ENCODE assay signal across 9 mouse cellular contexts in the genomic region with DNA sequence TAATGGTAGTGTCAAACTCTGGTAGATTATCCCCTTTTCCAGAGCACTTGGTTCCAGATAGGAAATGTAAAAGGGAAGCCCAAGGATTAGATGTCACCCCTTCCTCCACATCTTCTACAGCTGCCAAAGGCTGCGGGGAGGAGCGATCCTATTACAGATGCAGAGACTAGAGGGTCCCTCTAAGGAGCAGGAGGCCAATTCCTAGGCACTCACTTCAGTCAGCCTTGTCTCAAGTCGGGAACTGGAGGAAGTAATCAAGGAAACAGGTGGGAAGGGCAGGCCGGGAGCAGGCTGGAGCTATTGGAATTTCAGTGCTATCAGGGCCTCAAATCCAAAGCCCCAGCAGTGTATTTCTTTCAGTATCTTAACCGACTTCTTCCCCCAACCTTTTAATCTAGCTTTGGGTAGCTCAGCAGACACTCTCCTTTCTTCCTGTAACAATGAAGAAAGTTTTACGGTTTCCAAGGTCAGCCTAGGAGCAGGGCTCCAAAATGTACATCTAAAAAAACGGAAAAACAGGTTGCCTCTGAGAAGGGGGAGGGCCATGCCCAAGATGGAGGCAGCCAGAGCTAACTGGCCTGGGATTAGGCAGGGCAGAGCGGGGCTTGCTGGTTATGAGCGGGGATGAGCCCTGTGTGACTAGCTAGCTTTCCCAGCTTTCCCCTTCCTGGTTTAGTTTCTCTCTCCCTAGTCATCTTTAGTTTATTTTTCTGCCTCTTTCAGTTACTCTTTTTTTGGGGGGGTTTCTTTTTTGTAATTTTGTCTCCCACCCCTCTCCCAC. TPM values are rescaled to one million over a fixed set of nuclear protein-coding genes. Genes with fewer than 3 reads are reported as not detected.
A peak's percentile ranks its signal among the peaks of the same experiment; 100 is the strongest.
DNase-seq lines count a peak whose midpoint lies in the region; ATAC-seq lines count a peak whose summit lies in the region.
"Had no signal": no experiment of that assay in that cellular context is flagged by ENCODE, and none has a peak within 500 bp of the region (broad histone marks: within the 10 kb centered on the region; RNA-seq: fewer than 3 reads in every experiment).

No protein-coding gene starts in this region.

- no peak for DNase-seq in heart, adult 18-20 months
- peak; percentile 53 to 54 for DNase-seq in cerebellum, postnatal 14 days
- DNase-seq in midbrain, embryonic 11.5 days (ENCODE audit: low spot score, missing footprints), result no peak
- DNase-seq in gastrocnemius, adult 8-10 months (ENCODE audit: low spot score in 2 of 2), result no peak

- H3K9ac ChIP-seq in heart, embryonic 11.5 days (ENCODE audit: low read depth, low read length), result peak overlapping the region; percentile 47; the same call in 1 of the 2 replicates
- H3K9ac ChIP-seq in heart, embryonic 15.5 days, result peak overlapping the region; percentile 34; the same call in 1 of the 2 replicates
- H3K9ac ChIP-seq in midbrain, embryonic 11.5 days (ENCODE audit: low read length), result peak overlapping the region; percentile 93

- ATAC-seq in heart, embryonic 11.5 days (replicated peaks; ENCODE audit: insufficient number of reproducible peaks, low FRiP score, low TSS enrichment), result no peak
- ATAC-seq in heart, embryonic 15.5 days (replicated peaks; ENCODE audit: insufficient number of reproducible peaks, insufficient read depth, low FRiP score, low read depth), result no peak
- no peak for ATAC-seq in midbrain, embryonic 11.5 days (ENCODE audit: low FRiP score)
- no peak for ATAC-seq in erythroid progenitor cell, adult 5-6 weeks (replicated peaks; ENCODE audit: low FRiP score, poor library complexity, severe bottlenecking)
- ATAC-seq in frontal cortex, adult (ENCODE audit: low TSS enrichment), result no peak

- 23% methylated on average over 9 of the region's 9 CpGs for WGBS in heart, embryonic 11.5 days (ENCODE audit: insufficient replicate concordance)
- WGBS in heart, embryonic 15.5 days, result 31% methylated on average over 9 of the region's 9 CpGs
- 7% methylated on average over 9 of the region's 9 CpGs for WGBS in midbrain, embryonic 11.5 days

- H3K4me2 ChIP-seq in heart, embryonic 11.5 days, result peak overlapping the region; percentile 78
- H3K4me2 ChIP-seq in heart, embryonic 15.5 days, result peak overlapping the region; percentile 72
- H3K4me2 ChIP-seq in midbrain, embryonic 11.5 days, result peak overlapping the region; percentile 95

- no peaks in the 10 kb centered on the region for H3K9me3 ChIP-seq in heart, embryonic 11.5 days (replicated peaks; ENCODE audit: control insufficient read depth, low read length)
- H3K9me3 ChIP-seq in heart, embryonic 15.5 days (replicated peaks), result no peaks in the 10 kb centered on the region
- no peaks in the 10 kb centered on the region for H3K9me3 ChIP-seq in midbrain, embryonic 11.5 days (ENCODE audit: control insufficient read depth, low read length)

- peak overlapping the region; percentile 82 for H3K27ac ChIP-seq in heart, embryonic 11.5 days (ENCODE audit: low read depth, low read length)
- H3K27ac ChIP-seq in heart, embryonic 15.5 days, result peak overlapping the region; percentile 94
- peak overlapping the region; percentile 97 for H3K27ac ChIP-seq in midbrain, embryonic 11.5 days (ENCODE audit: low read depth, low read length)

- peaks cover 8% of the 10 kb centered on the region; the same call in 1 of the 2 replicates for H3K36me3 ChIP-seq in heart, embryonic 11.5 days (ENCODE audit: control insufficient read depth, insufficient read depth, low read length)
- peaks cover 13% of the 10 kb centered on the region for H3K36me3 ChIP-seq in heart, embryonic 15.5 days
- H3K36me3 ChIP-seq in midbrain, embryonic 11.5 days (ENCODE audit: control insufficient read depth, insufficient read depth, low read length), result peaks cover 6% of the 10 kb centered on the region

- no peaks in the 10 kb centered on the region for H3K27me3 ChIP-seq in heart, embryonic 11.5 days (ENCODE audit: control insufficient read depth, insufficient read depth, low read length)
- no peaks in the 10 kb centered on the region for H3K27me3 ChIP-seq in heart, embryonic 15.5 days
- no peaks in the 10 kb centered on the region for H3K27me3 ChIP-seq in midbrain, embryonic 11.5 days (ENCODE audit: control insufficient read depth, insufficient read depth, low read length)

- no peak overlapping the region for H3K4me3 ChIP-seq in heart, embryonic 11.5 days (ENCODE audit: low read depth, low read length)
- H3K4me3 ChIP-seq in heart, embryonic 15.5 days, result peak overlapping the region; percentile 73
- H3K4me3 ChIP-seq in midbrain, embryonic 11.5 days (ENCODE audit: low read depth, low read length), result peak overlapping the region; percentile 84
- H3K4me3 ChIP-seq: erythroblast, embryonic 14.5 days had no signal

- peaks cover 59% of the 10 kb centered on the region for H3K4me1 ChIP-seq in heart, embryonic 11.5 days (ENCODE audit: control insufficient read depth, insufficient read depth, low read length)
- peaks cover 72% of the 10 kb centered on the region for H3K4me1 ChIP-seq in heart, embryonic 15.5 days (replicated peaks)
- H3K4me1 ChIP-seq in midbrain, embryonic 11.5 days (ENCODE audit: control insufficient read depth, insufficient read depth, low read length), result peaks cover 65% of the 10 kb centered on the region

RNA-seq across cellular contexts. Expression of a gene that starts 2.4 kb away (rescaled TPM):
- 121 and 147 TPM in 2 replicates for polyA plus RNA-seq in heart, embryonic 11.5 days (2014; fragmentation: Nextera tagmentation; extraction: Ambion mirVana)
- 10 to 100 TPM; 57.4 to 69.9 TPM for total RNA-seq in heart, adult 18-20 months (2021)
- polyA plus RNA-seq in heart, embryonic 15.5 days (2015; fragmentation: Nextera tagmentation; extraction: Ambion mirVana), result 165 and 179 TPM in 2 replicates
- 332 and 337 TPM in 2 replicates for polyA plus RNA-seq in midbrain, embryonic 11.5 days (2014; fragmentation: Nextera tagmentation; extraction: Ambion mirVana)
- 5.4 and 12.2 TPM in 2 replicates for total RNA-seq in erythroid progenitor cell, adult 5-6 weeks (2015; ENCODE audit: low replicate concordance)
- total RNA-seq in erythroid progenitor cell, adult 5-6 weeks (2017; ENCODE audit: low replicate concordance), result 3.3 and 6.0 TPM in 2 replicates
- 10 to 100 TPM; 15.6 to 23.8 (median 20.3) TPM for total RNA-seq in gastrocnemius, adult 8-10 months (2022)

RNA-seq across cellular contexts. Expression of a gene that starts 15.4 kb away (rescaled TPM):
- polyA plus RNA-seq in heart, embryonic 11.5 days (2014; fragmentation: Nextera tagmentation; extraction: Ambion mirVana), result 205 and 230 TPM in 2 replicates
- total RNA-seq in heart, adult 18-20 months (2021), result 1 to 10 TPM; 2.2 to 2.7 TPM
- polyA plus RNA-seq in heart, embryonic 15.5 days (2015; fragmentation: Nextera tagmentation; extraction: Ambion mirVana), result 96.7 and 102 TPM in 2 replicates
- polyA plus RNA-seq in midbrain, embryonic 11.5 days (2014; fragmentation: Nextera tagmentation; extraction: Ambion mirVana), result 1.4 and 2.1 TPM in 2 replicates
- total RNA-seq in erythroid progenitor cell, adult 5-6 weeks (2015; ENCODE audit: low replicate concordance), result not detected in 2 replicates
- total RNA-seq in erythroid progenitor cell, adult 5-6 weeks (2017; ENCODE audit: low replicate concordance), result not detected in 2 replicates
- total RNA-seq in gastrocnemius, adult 8-10 months (2022), result 1,000 to 10,000 TPM; 2,216 to 3,193 (median 3,049) TPM
- polyA plus RNA-seq: erythroblast, embryonic 14.5 days had no signal

RNA-seq across cellular contexts. Expression of a gene that starts 54.0 kb away (rescaled TPM):
- 0.31 and 0.35 TPM in 2 replicates for polyA plus RNA-seq in heart, embryonic 11.5 days (2014; fragmentation: Nextera tagmentation; extraction: Ambion mirVana)
- total RNA-seq in heart, adult 18-20 months (2021), result not detected
- polyA plus RNA-seq in heart, embryonic 15.5 days (2015; fragmentation: Nextera tagmentation; extraction: Ambion mirVana), result 0.10 and 0.28 TPM in 2 replicates
- not detected in 2 replicates for polyA plus RNA-seq in midbrain, embryonic 11.5 days (2014; fragmentation: Nextera tagmentation; extraction: Ambion mirVana)
- total RNA-seq in erythroid progenitor cell, adult 5-6 weeks (2015; ENCODE audit: low replicate concordance), result not detected in 2 replicates
- not detected in 2 replicates for total RNA-seq in erythroid progenitor cell, adult 5-6 weeks (2017; ENCODE audit: low replicate concordance)
- total RNA-seq in gastrocnemius, adult 8-10 months (2022), result under 1 TPM; 0.11 to 0.44 (median 0.27) TPM
- polyA plus RNA-seq: erythroblast, embryonic 14.5 days had no signal

RNA-seq across cellular contexts. Expression of a gene that starts 56.3 kb away (rescaled TPM):
- polyA plus RNA-seq in heart, embryonic 11.5 days (2014; fragmentation: Nextera tagmentation; extraction: Ambion mirVana), result 85.4 and 105 TPM in 2 replicates
- total RNA-seq in heart, adult 18-20 months (2021), result 100 to 1,000 TPM; 110 to 119 TPM
- 107 and 118 TPM in 2 replicates for polyA plus RNA-seq in heart, embryonic 15.5 days (2015; fragmentation: Nextera tagmentation; extraction: Ambion mirVana)
- polyA plus RNA-seq in midbrain, embryonic 11.5 days (2014; fragmentation: Nextera tagmentation; extraction: Ambion mirVana), result 93.9 and 100.0 TPM in 2 replicates
- total RNA-seq in erythroid progenitor cell, adult 5-6 weeks (2015; ENCODE audit: low replicate concordance), result 77.5 TPM in 2 replicates
- total RNA-seq in erythroid progenitor cell, adult 5-6 weeks (2017; ENCODE audit: low replicate concordance), result 141 and 176 TPM in 2 replicates
- 100 to 1,000 TPM; 197 to 219 (median 208) TPM for total RNA-seq in gastrocnemius, adult 8-10 months (2022)

RNA-seq across cellular contexts. Expression of a gene that starts 57.2 kb away (rescaled TPM):
- 22.8 and 24.0 TPM in 2 replicates for polyA plus RNA-seq in heart, embryonic 11.5 days (2014; fragmentation: Nextera tagmentation; extraction: Ambion mirVana)
- total RNA-seq in heart, adult 18-20 months (2021), result 10 to 100 TPM in 1 of 2 experiments, 1 to 10 TPM in 1; 9.8 to 10.1 TPM
- 20.6 and 35.4 TPM in 2 replicates for polyA plus RNA-seq in heart, embryonic 15.5 days (2015; fragmentation: Nextera tagmentation; extraction: Ambion mirVana)
- 47.2 and 55.1 TPM in 2 replicates for polyA plus RNA-seq in midbrain, embryonic 11.5 days (2014; fragmentation: Nextera tagmentation; extraction: Ambion mirVana)
- 14.4 and 15.1 TPM in 2 replicates for total RNA-seq in erythroid progenitor cell, adult 5-6 weeks (2015; ENCODE audit: low replicate concordance)
- total RNA-seq in erythroid progenitor cell, adult 5-6 weeks (2017; ENCODE audit: low replicate concordance), result 3.1 and 3.3 TPM in 2 replicates
- 10 to 100 TPM in 1 of 4 experiments, 1 to 10 TPM in 3; 7.3 to 10.5 (median 7.7) TPM for total RNA-seq in gastrocnemius, adult 8-10 months (2022)

Comparison
In these comparisons a context has a peak if more than half of its experiments do, and no peak if none do; other contexts are left out.
1. H3K9ac ChIP-seq: peak in every context shown above with its lines; median percentile 93 in midbrain, embryonic 11.5 days; 47 in heart, embryonic 11.5 days; 34 in heart, embryonic 15.5 days.
2. DNase-seq: peak in cerebellum, postnatal 14 days (2 of 2); none in heart, adult 18-20 months (0 of 2), midbrain, embryonic 11.5 days (single experiment) and gastrocnemius, adult 8-10 months (0 of 2).
3. RNA of a gene that starts 15.4 kb away (total RNA-seq): 2,216 to 3,193 TPM in gastrocnemius, adult 8-10 months; 2.2 to 2.7 TPM in heart, adult 18-20 months and not detected in erythroid progenitor cell, adult 5-6 weeks; every median in the first group is over 100 times any median in the second.
4. Peak in every context shown above with its lines, with median percentiles within 50 percentile points of each other: H3K27ac ChIP-seq and H3K4me2 ChIP-seq.